Mouse (Mus musculus) heart, postnatal 36 days (tissue): ENCODE data around the gene Tmtc4. TPM values are rescaled to one million over a fixed set of nuclear protein-coding genes. Genes with fewer than 3 reads are reported as not detected.

ENCODE experiments used
- DNase-seq, 2 experiments: peaks; one replicate each; pipeline ENCODE4 v3.0.0; 2021 to 2022
- intact Hi-C: fragments of 180-260 bp; cut with DNase I; formaldehyde crosslinking; loops from one replicate; pipeline ENCODE4 v1.15.1; 2025
- total RNA-seq, 2 experiments: library from RNA; stranded (reverse); gene quantifications; 2 replicates each; pipeline ENCODE4 v1.2.3; 2021

Tmtc4 gene
- total RNA-seq, 2 experiments from 2014 or later: 11.2 to 13.0 TPM

DNA sequence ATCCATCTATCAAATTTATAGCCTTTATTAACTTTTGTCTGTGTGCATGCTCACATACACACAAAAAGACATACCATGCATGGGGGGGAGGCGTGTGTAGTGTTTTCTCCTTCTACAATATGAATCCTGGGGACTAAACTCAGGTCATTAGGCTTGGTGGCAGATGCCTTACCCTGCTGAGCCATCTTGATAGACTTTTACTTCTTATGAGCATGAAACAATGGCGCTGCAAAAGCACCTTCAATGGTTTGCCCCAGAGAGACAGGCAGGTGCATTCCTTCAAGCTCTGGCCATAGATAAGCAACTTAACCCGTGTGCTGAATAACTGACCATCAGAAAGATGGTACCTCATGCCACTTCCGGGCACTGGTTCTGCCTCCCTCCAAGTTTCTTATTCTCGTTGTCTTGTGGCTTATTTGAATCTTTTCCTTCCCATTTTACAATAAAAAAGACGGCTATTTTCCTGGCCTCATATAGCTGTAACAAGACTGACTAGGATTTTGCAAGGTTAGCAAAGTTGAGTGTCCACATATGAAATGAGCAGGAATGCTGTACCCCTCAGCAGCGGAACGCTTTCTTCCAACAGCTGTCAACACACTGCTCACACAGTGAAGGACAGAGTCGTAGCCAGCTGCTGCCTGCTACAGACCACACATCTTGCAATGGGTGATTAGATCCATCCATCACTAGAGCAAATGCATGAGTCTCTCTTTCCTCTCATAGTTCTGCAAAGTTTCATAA, 6.6 kb downstream of the Tmtc4 start:
- intact Hi-C loops: no loop called here
- DNase-seq: no peak

DNA sequence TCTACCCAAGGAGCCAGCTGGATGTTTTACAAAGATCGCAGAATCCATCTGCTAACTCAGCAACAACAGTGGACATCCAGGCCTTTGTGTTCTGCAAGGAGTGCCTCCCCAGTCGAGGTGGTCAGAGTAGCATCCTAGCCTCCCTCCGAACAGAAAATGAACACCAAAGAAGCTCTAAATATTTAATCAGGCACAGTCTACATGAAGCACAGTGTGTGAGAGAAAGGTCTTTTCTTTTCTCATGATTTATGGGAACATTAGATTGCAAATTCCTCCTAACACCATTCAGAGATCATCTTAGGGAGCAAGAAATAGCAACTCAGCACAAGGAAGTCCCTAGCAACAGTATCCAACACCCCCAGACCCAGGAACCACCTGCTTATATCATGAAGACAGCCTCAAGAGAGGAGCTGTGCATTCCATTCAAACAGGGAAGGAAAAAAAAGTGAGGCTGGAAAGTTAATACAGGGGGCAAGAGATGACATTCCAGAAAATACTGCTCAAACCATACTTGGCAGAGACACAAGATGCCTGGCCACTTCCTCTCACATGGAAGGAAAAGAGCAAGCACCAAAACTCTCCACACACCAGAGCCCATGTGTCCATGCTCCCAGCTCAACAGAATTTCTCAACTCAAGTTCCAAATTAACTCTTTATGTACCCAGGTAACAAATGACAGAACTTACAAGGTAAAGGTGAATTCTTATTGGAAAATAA, 8.8 kb downstream of the Tmtc4 start:
- DNase-seq: no peak
- intact Hi-C loops: no loop called here

DNA sequence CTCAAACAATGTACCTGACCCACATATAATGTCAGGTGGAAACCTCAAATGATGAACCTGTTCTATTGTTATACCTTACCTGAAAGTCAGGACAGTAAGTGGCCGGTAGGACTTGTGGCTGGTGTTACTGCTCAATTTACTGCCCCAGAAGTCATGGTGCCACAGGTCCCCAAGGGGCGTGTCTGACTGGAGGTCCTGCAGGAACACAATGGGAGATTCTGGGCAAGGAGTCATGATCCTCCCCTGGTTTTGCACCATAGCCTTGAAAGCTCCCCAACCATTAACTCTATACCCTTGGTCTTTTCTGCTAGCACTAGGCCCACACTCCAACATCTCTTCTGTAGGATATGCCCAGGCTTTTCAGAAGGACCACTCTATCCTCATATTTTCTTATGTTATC, 10.7 kb downstream of the Tmtc4 start:
- no peak for DNase-seq
- intact Hi-C loops: no loop called here

GRCm38 (mm10) chr14:122968049-122968448, 15.8 kb downstream of the Tmtc4 start:
- intact Hi-C loops: no loop called here
- no peak for DNase-seq

DNA sequence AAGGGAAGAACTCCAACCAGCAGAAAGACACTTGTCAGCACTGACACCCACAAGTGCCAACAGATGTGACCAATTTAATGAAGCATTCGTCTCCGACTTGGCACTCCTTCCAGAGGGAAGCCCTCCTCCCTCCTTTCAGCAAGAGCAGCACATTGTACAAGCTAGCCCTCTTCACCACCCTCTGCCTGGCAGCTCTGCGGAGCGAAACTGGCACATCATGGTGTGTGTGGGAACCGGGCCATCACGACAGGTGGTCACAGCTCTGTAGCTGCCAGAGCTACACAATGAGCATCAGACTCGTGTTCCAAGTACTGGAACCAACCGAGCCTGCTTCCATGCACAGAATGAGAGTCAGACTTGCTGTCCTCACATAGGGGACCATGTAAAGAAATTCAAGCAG, 25.9 kb downstream of the Tmtc4 start:
- peak in 1 of 2 experiments; percentile 10 for DNase-seq
- intact Hi-C loops: no loop called here

DNA sequence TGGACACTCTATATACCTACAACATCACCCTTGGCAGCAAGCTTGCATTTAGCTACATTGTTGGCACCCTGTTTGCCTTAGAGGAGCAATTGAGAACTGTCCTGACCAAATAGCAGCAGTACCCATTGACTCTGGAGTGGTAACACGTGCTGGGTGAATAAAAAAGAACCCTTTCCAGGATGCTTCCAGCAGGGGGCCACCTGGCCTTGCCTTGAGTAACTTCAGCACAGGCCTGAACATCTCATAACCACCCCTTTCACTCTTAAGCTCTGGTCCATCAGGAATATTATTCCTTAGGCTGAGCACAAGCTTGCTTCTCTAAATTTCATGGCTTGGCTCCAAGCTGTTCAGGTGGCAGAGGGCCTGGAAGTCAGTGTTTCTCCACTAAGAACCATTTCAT, 30.5 kb downstream of the Tmtc4 start:
- intact Hi-C loops: loop anchor here (2.0 to 5.0 kb wide), 2 partner anchors 285 to 359 kb away; no protein-coding TSS in a partner anchor
- peak; percentile 10 to 31 for DNase-seq

- DNase-seq: no peak
- intact Hi-C loops: loop anchor here (2.0 to 5.0 kb wide), 2 partner anchors 286 to 360 kb away; no protein-coding TSS in a partner anchor
These were observed 31.3 kb downstream of the Tmtc4 start for GRCm38 (mm10) chr14:122952556-122952955.

DNA sequence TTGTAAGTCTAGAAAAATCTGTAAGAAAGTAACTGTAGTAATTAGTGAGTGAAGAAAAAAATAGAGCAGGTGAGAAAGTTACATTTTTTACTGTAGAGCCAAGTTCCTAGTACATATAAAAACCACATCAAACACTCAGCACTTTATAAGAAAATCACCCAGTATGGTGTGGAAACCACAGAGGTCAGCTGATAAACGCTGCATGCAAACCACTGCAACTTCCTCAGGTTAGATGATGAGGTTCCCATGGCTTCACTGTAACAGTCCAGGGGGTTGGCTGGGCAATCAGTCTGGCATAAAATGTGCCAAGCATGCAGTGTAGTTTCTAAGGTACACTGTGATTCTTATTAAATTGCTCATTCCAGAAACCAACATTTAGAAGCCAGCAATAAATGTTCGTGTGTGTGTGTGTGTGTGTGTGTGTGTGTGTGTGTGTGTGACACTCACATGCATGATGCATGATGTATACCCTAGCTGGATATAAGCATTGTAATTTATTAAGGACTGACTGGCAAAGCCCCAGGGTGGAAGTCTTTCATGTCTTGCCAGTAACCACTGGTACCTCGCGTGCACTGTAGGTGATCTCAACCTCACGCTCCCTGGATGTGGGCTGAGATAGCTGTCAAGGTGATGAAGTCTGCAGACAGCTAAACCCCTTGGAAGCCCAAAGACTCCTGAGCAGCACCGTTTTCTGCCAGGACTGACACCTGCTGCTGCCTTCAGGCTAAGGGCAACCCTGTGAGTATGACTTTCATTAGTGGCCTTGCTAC, 32.0 kb downstream of the Tmtc4 start:
- intact Hi-C loops: loop anchor here (2.0 to 5.0 kb wide), 2 partner anchors 287 to 360 kb away; no protein-coding TSS in a partner anchor
- no peak for DNase-seq

GRCm38 (mm10) chr14:122950915-122951314, 32.9 kb downstream of the Tmtc4 start:
- intact Hi-C loops: loop anchor here (5.0 kb wide), 1 partner anchor 361 kb away; no protein-coding TSS in a partner anchor
- DNase-seq: no peak

GRCm38 (mm10) chr14:122943475-122943853, 40.4 kb downstream of the Tmtc4 start:
- no peak for DNase-seq
- intact Hi-C loops: no loop called here

- intact Hi-C loops: no loop called here
- DNase-seq: no peak
These were observed 40.9 kb downstream of the Tmtc4 start for GRCm38 (mm10) chr14:122942757-122943474.

- intact Hi-C loops: no loop called here
- DNase-seq: no peak
These were observed 47.4 kb downstream of the Tmtc4 start for GRCm38 (mm10) chr14:122936460-122936859.

GRCm38 (mm10) chr14:122920011-122920410, 63.8 kb downstream of the Tmtc4 start:
- intact Hi-C loops: no loop called here
- DNase-seq: no peak

DNA sequence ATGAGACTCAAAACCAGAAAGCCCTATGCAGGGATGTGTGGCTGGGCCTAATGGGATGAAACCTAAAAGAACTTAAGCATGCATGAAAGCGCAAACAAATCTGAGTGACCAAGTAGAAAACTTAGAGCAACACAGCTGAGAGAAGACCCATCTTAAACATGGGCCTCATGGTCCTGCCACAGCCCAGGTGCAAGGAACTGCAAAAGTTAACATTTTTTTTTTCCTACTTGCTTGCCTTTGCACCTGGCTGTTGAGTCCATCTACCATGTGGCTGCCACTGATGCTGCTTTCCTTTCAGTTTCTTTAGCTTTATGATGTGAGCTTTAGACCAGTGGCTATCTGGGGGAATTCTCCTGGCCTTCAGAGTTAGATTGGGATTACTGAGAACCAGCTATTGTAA, 66.2 kb downstream of the Tmtc4 start:
- intact Hi-C loops: no loop called here
- no peak for DNase-seq

- intact Hi-C loops: no loop called here
- DNase-seq: no peak
These were observed 70.2 kb downstream of the Tmtc4 start, which contains the start of gene Ggact for GRCm38 (mm10) chr14:122913657-122914056. Gene Ggact (minus strand): TSS chr14:122913757.

DNA sequence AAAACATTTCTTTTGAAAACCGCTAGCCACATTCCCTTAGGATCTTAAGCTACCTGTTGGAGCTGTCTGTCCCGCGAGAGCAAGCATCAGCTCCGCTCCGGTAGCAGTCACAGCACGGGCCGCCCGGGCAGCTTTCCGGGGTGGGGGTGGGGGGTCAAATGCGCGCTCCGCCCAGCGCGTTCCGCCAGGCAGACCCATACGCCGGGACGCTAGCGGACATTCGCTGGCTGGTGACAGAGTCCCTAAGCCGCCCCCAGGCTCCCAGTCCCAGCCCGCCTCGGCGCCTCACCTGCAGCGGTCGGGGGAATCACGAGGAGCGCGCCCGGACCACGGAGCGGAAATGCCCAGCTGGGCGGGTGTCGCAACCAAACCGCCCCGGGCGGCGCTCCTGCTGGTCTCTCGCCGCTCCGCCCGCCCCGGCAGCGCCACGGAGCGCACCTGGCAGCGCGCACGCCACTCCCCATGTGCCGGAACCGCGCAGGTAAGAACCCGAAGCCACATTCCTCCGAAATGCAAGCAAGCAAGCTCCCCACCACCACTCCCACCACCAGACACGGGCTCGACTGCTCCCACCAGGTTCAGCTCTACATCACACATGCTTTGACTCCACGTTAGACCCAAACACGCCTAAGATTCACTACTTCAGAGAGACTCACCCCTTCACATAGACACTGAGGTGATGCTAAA, 70.9 kb downstream of the Tmtc4 start:
- DNase-seq: peak; percentile 60 to 73
- intact Hi-C loops: no loop called here

GRCm38 (mm10) chr14:122912137-122912536, 71.7 kb downstream of the Tmtc4 start:
- DNase-seq: no peak
- intact Hi-C loops: no loop called here

GRCm38 (mm10) chr14:122911265-122911664, 72.6 kb downstream of the Tmtc4 start:
- no peak for DNase-seq
- intact Hi-C loops: no loop called here

GRCm38 (mm10) chr14:122909368-122910091, 74.3 kb downstream of the Tmtc4 start:
- DNase-seq: no peak
- intact Hi-C loops: no loop called here
